Mouse (Mus musculus) embryonic fibroblast, embryonic 13.5 days (primary cell): ENCODE measurements around the gene Efcab11.

Experiments
- CTCF ChIP-seq: IDR thresholded peaks from 2 replicates; pipeline ENCODE4 v1.5.1; 2011; ENCODE audit warnings: mild to moderate bottlenecking, control low read depth, low read length, moderate library complexity, borderline replicate concordance; ENCODE audit not compliant: insufficient read depth
- POLR2A ChIP-seq: IDR thresholded peaks from 2 replicates; pipeline ENCODE4 v1.6.1; 2011; ENCODE audit warnings: low read depth, mild to moderate bottlenecking, control low read depth, low read length, moderate library complexity

DNA sequence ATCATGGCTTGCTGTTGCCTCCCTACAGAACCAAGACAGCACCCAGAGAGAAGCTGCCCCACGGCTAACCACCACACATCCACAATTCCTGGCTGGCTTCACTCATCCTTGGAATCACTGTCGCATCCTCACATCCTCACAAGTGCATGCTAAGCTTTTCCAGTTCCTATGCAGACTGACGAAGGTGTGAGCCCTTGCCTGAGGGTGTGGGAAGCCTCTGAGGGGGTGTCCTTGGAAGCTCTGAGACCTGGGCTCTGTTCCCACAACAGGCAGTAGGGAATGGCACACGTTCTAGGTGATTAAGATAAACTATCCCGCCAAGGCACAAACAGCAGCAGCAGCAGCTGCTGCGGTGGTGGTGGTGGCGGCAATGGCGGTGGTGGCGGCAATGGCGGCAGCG lies 164.5 kb downstream of the Efcab11 start:
- TF ChIP-seq CTCF = no peak
- TF ChIP-seq POLR2A = no peak
